Mouse (Mus musculus): Measurements from ENCODE around the gene Tff1. TPM values are rescaled to one million over a fixed set of nuclear protein-coding genes. Genes with fewer than 3 reads are reported as not detected.

Tff1 gene
- polyA plus RNA-seq, 1 experiment: 2.7 TPM

- DNase-seq: no peak
- WGBS: 80% methylated on average over 12 of the region's 12 CpGs
- TF ChIP-seq POLR2A (IDR thresholded peaks at IDR 0.05; ENCODE audit: control insufficient read depth, extremely low read depth, insufficient read depth, low read length, poor library complexity): no peak
- no peak for TF ChIP-seq CTCF (IDR thresholded peaks at IDR 0.05; ENCODE audit: borderline replicate concordance, control insufficient read depth, extremely low read depth, insufficient read depth, low read length, poor library complexity)
- H3K4me3 ChIP-seq (ENCODE audit: control insufficient read depth, insufficient read depth, low read length): no peak overlapping the region
- peaks cover 21% of the 10 kb centered on the region for H3K4me1 ChIP-seq (replicated peaks; ENCODE audit: control insufficient read depth, insufficient read depth, low read length)
- peak overlapping the region; percentile 43; the same call in 1 of the 2 replicates for H3K27ac ChIP-seq (ENCODE audit: control insufficient read depth, insufficient read depth, low read length)
- no peaks in the 10 kb centered on the region for H3K27me3 ChIP-seq (ENCODE audit: control insufficient read depth, insufficient read depth, low read length)
- no peaks in the 10 kb centered on the region for H3K36me3 ChIP-seq (ENCODE audit: control insufficient read depth, insufficient read depth, low read length)
Observed at GRCm38 (mm10) chr17:31184269-31184990, 19.4 kb upstream of the Tff1 start.

GRCm38 (mm10) chr17:31183180-31183974 is 18.3 kb upstream of the Tff1 start:
- no peaks in the 10 kb centered on the region for H3K27me3 ChIP-seq (ENCODE audit: control insufficient read depth, insufficient read depth, low read length)
- peaks cover 21% of the 10 kb centered on the region for H3K4me1 ChIP-seq (replicated peaks; ENCODE audit: control insufficient read depth, insufficient read depth, low read length)
- no peak for DNase-seq
- H3K36me3 ChIP-seq (ENCODE audit: control insufficient read depth, insufficient read depth, low read length): no peaks in the 10 kb centered on the region
- TF ChIP-seq CTCF (IDR thresholded peaks at IDR 0.05; ENCODE audit: borderline replicate concordance, control insufficient read depth, extremely low read depth, insufficient read depth, low read length, poor library complexity): no peak
- no peak for TF ChIP-seq POLR2A (IDR thresholded peaks at IDR 0.05; ENCODE audit: control insufficient read depth, extremely low read depth, insufficient read depth, low read length, poor library complexity)
- H3K27ac ChIP-seq (ENCODE audit: control insufficient read depth, insufficient read depth, low read length): no peak overlapping the region
- 70% methylated on average over 12 of the region's 12 CpGs for WGBS
- no peak overlapping the region for H3K4me3 ChIP-seq (ENCODE audit: control insufficient read depth, insufficient read depth, low read length)

DNA sequence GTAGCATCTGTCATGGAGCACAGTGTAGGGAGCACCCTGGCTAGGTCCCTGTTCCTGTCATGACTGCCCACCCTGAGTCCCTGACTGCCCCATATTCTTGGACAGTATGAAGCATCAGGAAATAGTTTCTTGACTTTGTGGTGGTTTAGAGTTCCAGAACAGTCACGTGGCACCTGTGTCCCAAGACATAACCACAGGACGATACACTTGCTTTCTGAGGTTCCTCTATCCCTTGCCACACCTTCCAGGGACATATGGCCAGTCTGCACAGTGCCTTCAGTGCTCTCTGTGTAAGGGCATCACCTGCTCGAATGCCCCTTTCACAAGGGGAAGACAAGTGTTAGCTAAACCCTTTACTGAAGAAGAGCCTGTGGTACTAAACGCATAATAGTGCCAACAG is 16.4 kb upstream of the Tff1 start:
- no peaks in the 10 kb centered on the region for H3K36me3 ChIP-seq (ENCODE audit: control insufficient read depth, insufficient read depth, low read length)
- H3K4me1 ChIP-seq (replicated peaks; ENCODE audit: control insufficient read depth, insufficient read depth, low read length): peaks cover 21% of the 10 kb centered on the region
- H3K4me3 ChIP-seq (ENCODE audit: control insufficient read depth, insufficient read depth, low read length): no peak overlapping the region
- no peaks in the 10 kb centered on the region for H3K27me3 ChIP-seq (ENCODE audit: control insufficient read depth, insufficient read depth, low read length)
- H3K27ac ChIP-seq (ENCODE audit: control insufficient read depth, insufficient read depth, low read length): no peak overlapping the region
- TF ChIP-seq POLR2A (IDR thresholded peaks at IDR 0.05; ENCODE audit: control insufficient read depth, extremely low read depth, insufficient read depth, low read length, poor library complexity) (no peak), CTCF (IDR thresholded peaks at IDR 0.05; ENCODE audit: borderline replicate concordance, control insufficient read depth, extremely low read depth, insufficient read depth, low read length, poor library complexity) (no peak)
- no peak for DNase-seq
- 39% methylated on average over 4 of the region's 4 CpGs for WGBS

DNA sequence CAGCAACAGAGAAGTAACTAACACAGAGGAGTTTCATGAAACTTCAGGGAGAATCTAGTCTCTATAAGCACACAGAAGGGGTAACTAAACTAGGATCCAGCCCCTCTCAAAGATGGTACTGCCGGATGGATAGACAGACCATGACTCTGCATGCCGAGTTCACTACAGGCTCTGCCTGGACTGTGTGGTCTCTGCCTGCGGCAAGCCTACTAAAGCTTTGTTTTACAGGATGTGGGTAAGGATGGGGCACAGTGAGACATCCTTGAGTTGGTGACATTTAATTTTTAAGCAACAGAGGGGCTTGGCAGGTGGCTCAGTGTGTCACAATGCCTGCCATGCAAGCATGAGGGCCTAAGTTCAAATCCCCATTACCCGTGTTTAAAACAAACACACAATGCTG is 11.2 kb upstream of the Tff1 start:
- WGBS: 22% methylated on average over 4 of the region's 4 CpGs
- peak; percentile 56 for DNase-seq

DNA sequence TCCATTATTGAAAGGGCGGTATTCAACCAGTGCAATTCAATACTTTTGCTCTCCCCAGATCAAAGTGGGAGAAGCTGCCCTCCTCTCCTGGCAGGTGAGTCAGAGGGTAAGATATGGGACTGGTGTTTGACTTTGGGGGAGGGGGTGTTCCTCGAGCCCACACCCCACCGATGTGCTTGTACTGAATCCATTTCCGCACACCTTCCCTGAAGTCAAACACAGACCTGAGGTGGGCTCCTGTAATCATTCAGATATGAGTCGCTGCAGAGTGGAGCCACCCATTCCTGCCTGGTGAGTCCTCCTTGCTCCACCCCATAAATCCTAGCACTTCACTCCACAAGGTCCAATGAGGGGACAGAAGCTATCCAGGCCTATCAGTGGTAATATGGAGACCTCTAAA is 4.7 kb upstream of the Tff1 start:
- no peak overlapping the region for H3K4me3 ChIP-seq (ENCODE audit: control insufficient read depth, insufficient read depth, low read length)
- DNase-seq: no peak
- peaks cover 4% of the 10 kb centered on the region for H3K4me1 ChIP-seq (replicated peaks; ENCODE audit: control insufficient read depth, insufficient read depth, low read length)
- TF ChIP-seq POLR2A (IDR thresholded peaks at IDR 0.05; ENCODE audit: control insufficient read depth, extremely low read depth, insufficient read depth, low read length, poor library complexity): no peak
- no peak for TF ChIP-seq CTCF (IDR thresholded peaks at IDR 0.05; ENCODE audit: borderline replicate concordance, control insufficient read depth, extremely low read depth, insufficient read depth, low read length, poor library complexity)
- 93% methylated on average over 5 of the region's 5 CpGs for WGBS
- H3K27ac ChIP-seq (ENCODE audit: control insufficient read depth, insufficient read depth, low read length): no peak overlapping the region
- no peaks in the 10 kb centered on the region for H3K27me3 ChIP-seq (ENCODE audit: control insufficient read depth, insufficient read depth, low read length)
- no peaks in the 10 kb centered on the region for H3K36me3 ChIP-seq (ENCODE audit: control insufficient read depth, insufficient read depth, low read length)

More for the DNA sequence above, 11.2 kb upstream of the Tff1 start:
- Histone ChIP-seq H3K4me3 (ENCODE audit: control insufficient read depth, insufficient read depth, low read length) (no peak overlapping the region), H3K27me3 (ENCODE audit: control insufficient read depth, insufficient read depth, low read length) (no peaks in the 10 kb centered on the region), H3K27ac (ENCODE audit: control insufficient read depth, insufficient read depth, low read length) (no peak overlapping the region), H3K4me1 (replicated peaks; ENCODE audit: control insufficient read depth, insufficient read depth, low read length) (no peaks in the 10 kb centered on the region; the same call in 1 of the 2 replicates), H3K36me3 (ENCODE audit: control insufficient read depth, insufficient read depth, low read length) (no peaks in the 10 kb centered on the region)
- TF ChIP-seq POLR2A (IDR thresholded peaks at IDR 0.05; ENCODE audit: control insufficient read depth, extremely low read depth, insufficient read depth, low read length, poor library complexity) (no peak), CTCF (IDR thresholded peaks at IDR 0.05; ENCODE audit: borderline replicate concordance, control insufficient read depth, extremely low read depth, insufficient read depth, low read length, poor library complexity) (no peak)

- no peak overlapping the region for H3K27ac ChIP-seq (ENCODE audit: control insufficient read depth, insufficient read depth, low read length)
- 0 out of 2 replicates have a peak, but pooled peaks have one; percentile 33 for TF ChIP-seq CTCF (IDR thresholded peaks at IDR 0.05; ENCODE audit: borderline replicate concordance, control insufficient read depth, extremely low read depth, insufficient read depth, low read length, poor library complexity)
- no peak for TF ChIP-seq POLR2A (IDR thresholded peaks at IDR 0.05; ENCODE audit: control insufficient read depth, extremely low read depth, insufficient read depth, low read length, poor library complexity)
- 7% methylated on average over 2 of the region's 2 CpGs for WGBS
Observed at GRCm38 (mm10) chr17:31163821-31164220, 1.3 kb downstream of the Tff1 start.

More at GRCm38 (mm10) chr17:31163821-31164220, 1.3 kb downstream of the Tff1 start:
- no peaks in the 10 kb centered on the region for H3K36me3 ChIP-seq (ENCODE audit: control insufficient read depth, insufficient read depth, low read length)
- no peaks in the 10 kb centered on the region for H3K27me3 ChIP-seq (ENCODE audit: control insufficient read depth, insufficient read depth, low read length)
- H3K4me1 ChIP-seq (replicated peaks; ENCODE audit: control insufficient read depth, insufficient read depth, low read length): peaks cover 32% of the 10 kb centered on the region
- DNase-seq: peak; percentile 68
- H3K4me3 ChIP-seq (ENCODE audit: control insufficient read depth, insufficient read depth, low read length): no peak overlapping the region

All from thymus, adult 2 months (tissue).